Mouse (Mus musculus): ENCODE measurements around the gene Ei24.

GRCm38 (mm10) chr9:36832529-36832928 is 35.3 kb upstream of the Ei24 start:
- TF ChIP-seq CTCF (IDR thresholded peaks at IDR 0.05; ENCODE audit: borderline replicate concordance, control insufficient read depth, extremely low read depth, insufficient read depth, low read length, poor library complexity): no peak
- no peak for TF ChIP-seq POLR2A (IDR thresholded peaks at IDR 0.05; ENCODE audit: control insufficient read depth, extremely low read depth, insufficient read depth, low read length, poor library complexity)
